Mouse (Mus musculus): ENCODE measurements at regions not wholly inside any gene's neighbourhood (a gene's known extent, or its start where the extent isn't known, plus 50 kb on each side); places are given as distances from the start of the nearest gene placed in this dataset.

DNA sequence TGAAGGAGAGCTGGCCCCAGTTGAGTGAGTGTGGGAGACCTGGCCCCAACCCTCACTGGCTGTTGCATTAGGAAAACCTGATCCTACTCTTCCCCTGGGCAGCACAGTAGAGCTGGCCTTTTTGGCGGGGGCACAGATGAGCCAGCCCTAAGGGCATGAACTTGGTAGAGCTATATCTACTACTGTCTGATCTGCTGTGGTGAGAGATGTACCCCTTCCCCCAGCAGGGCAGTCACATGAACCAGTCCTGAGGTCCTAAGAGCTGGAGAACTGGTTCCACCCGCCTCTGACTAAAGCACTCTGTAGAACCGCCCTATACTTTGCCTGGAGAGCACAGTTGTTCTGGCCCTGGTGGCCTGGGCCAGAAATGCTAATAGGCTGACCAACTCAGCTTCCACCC, 622.5 kb upstream of the Adamts5 start:
- Histone ChIP-seq H3K36me3 (ENCODE audit: control insufficient read depth, insufficient read depth) (no peaks in the 10 kb centered on the region), H3K27me3 (ENCODE audit: control insufficient read depth, insufficient read depth, insufficient read length) (no peaks in the 10 kb centered on the region), H3K4me3 (no peak overlapping the region), H3ac (ENCODE audit: control insufficient read depth, insufficient read length) (no peak overlapping the region), H3K79me2 (ENCODE audit: control insufficient read depth, insufficient read depth) (no peaks in the 10 kb centered on the region), H3K4me2 (ENCODE audit: low read depth) (no peak overlapping the region)
- TF ChIP-seq TCF3 (IDR thresholded peaks at IDR 0.05; ENCODE audit: insufficient read length, low read depth): no peak
- no peak for TF ChIP-seq POLR2A (IDR thresholded peaks at IDR 0.05; ENCODE audit: insufficient read length, low read depth)
- no peak for TF ChIP-seq CEBPB (IDR thresholded peaks at IDR 0.05; ENCODE audit: insufficient read depth, poor library complexity, severe bottlenecking)
- no peak for TF ChIP-seq SRF (IDR thresholded peaks at IDR 0.05; ENCODE audit: control insufficient read depth, insufficient read length, low read depth)
- no peak for TF ChIP-seq MYOD1 (IDR thresholded peaks at IDR 0.05; ENCODE audit: control insufficient read depth in 1 of 3, insufficient read length in 2 of 3, low read depth in 2 of 3)
- no peak for TF ChIP-seq MAX (IDR thresholded peaks at IDR 0.05; ENCODE audit: low read depth)
- no peak for TF ChIP-seq REST (IDR thresholded peaks at IDR 0.05; ENCODE audit: insufficient read depth, insufficient read length)
- TF ChIP-seq USF1 (IDR thresholded peaks at IDR 0.05; ENCODE audit: low read depth): no peak
- no peak for TF ChIP-seq E2F4 (IDR thresholded peaks at IDR 0.05; ENCODE audit: insufficient read depth)
- no peak for TF ChIP-seq TCF12 (IDR thresholded peaks at IDR 0.05; ENCODE audit: insufficient read depth, poor library complexity, severe bottlenecking)
- TF ChIP-seq POLR2AphosphoS2 (IDR thresholded peaks at IDR 0.05; ENCODE audit: insufficient read length, low read depth): no peak
- TF ChIP-seq MYOG (IDR thresholded peaks at IDR 0.05; ENCODE audit: control insufficient read depth in 1 of 3, insufficient read depth in 1 of 3, insufficient read length in 2 of 3, low read depth in 2 of 3): no peak

- Histone ChIP-seq H3K4me3 (no peak overlapping the region), H3K4me2 (ENCODE audit: low read depth) (no peak overlapping the region), H3K27me3 (ENCODE audit: control insufficient read depth, insufficient read depth, insufficient read length) (no peaks in the 10 kb centered on the region), H3K79me2 (ENCODE audit: control insufficient read depth, insufficient read depth) (no peaks in the 10 kb centered on the region), H3ac (ENCODE audit: control insufficient read depth, insufficient read length) (no peak overlapping the region), H3K36me3 (ENCODE audit: control insufficient read depth, insufficient read depth) (no peaks in the 10 kb centered on the region)
- TF ChIP-seq MYOG (IDR thresholded peaks at IDR 0.05; ENCODE audit: control insufficient read depth in 1 of 3, insufficient read depth in 1 of 3, insufficient read length in 2 of 3, low read depth in 2 of 3) (no peak), E2F4 (IDR thresholded peaks at IDR 0.05; ENCODE audit: insufficient read depth) (no peak), POLR2AphosphoS2 (IDR thresholded peaks at IDR 0.05; ENCODE audit: insufficient read length, low read depth) (no peak), SRF (IDR thresholded peaks at IDR 0.05; ENCODE audit: control insufficient read depth, insufficient read length, low read depth) (no peak), MYOD1 (IDR thresholded peaks at IDR 0.05; ENCODE audit: control insufficient read depth in 1 of 3, insufficient read length in 2 of 3, low read depth in 2 of 3) (no peak), USF1 (IDR thresholded peaks at IDR 0.05; ENCODE audit: low read depth) (no peak), CEBPB (IDR thresholded peaks at IDR 0.05; ENCODE audit: insufficient read depth, poor library complexity, severe bottlenecking) (no peak), MAX (IDR thresholded peaks at IDR 0.05; ENCODE audit: low read depth) (no peak), TCF12 (IDR thresholded peaks at IDR 0.05; ENCODE audit: insufficient read depth, poor library complexity, severe bottlenecking) (no peak), POLR2A (IDR thresholded peaks at IDR 0.05; ENCODE audit: insufficient read length, low read depth) (no peak), REST (IDR thresholded peaks at IDR 0.05; ENCODE audit: insufficient read depth, insufficient read length) (no peak), TCF3 (IDR thresholded peaks at IDR 0.05; ENCODE audit: insufficient read length, low read depth) (no peak)
These were observed 615.3 kb upstream of the Adamts5 start for GRCm38 (mm10) chr16:86516935-86517334.

- no peaks in the 10 kb centered on the region for H3K27me3 ChIP-seq (ENCODE audit: control insufficient read depth, insufficient read depth, insufficient read length)
- no peaks in the 10 kb centered on the region for H3K36me3 ChIP-seq (ENCODE audit: control insufficient read depth, insufficient read depth)
- no peak overlapping the region for H3ac ChIP-seq (ENCODE audit: control insufficient read depth, insufficient read length)
- no peaks in the 10 kb centered on the region for H3K79me2 ChIP-seq (ENCODE audit: control insufficient read depth, insufficient read depth)
- no peak overlapping the region for H3K4me3 ChIP-seq
- TF ChIP-seq MYOG (IDR thresholded peaks at IDR 0.05; ENCODE audit: control insufficient read depth in 1 of 3, insufficient read depth in 1 of 3, insufficient read length in 2 of 3, low read depth in 2 of 3) (no peak), TCF3 (IDR thresholded peaks at IDR 0.05; ENCODE audit: insufficient read length, low read depth) (no peak), E2F4 (IDR thresholded peaks at IDR 0.05; ENCODE audit: insufficient read depth) (no peak), TCF12 (IDR thresholded peaks at IDR 0.05; ENCODE audit: insufficient read depth, poor library complexity, severe bottlenecking) (no peak), MYOD1 (IDR thresholded peaks at IDR 0.05; ENCODE audit: control insufficient read depth in 1 of 3, insufficient read length in 2 of 3, low read depth in 2 of 3) (no peak), POLR2AphosphoS2 (IDR thresholded peaks at IDR 0.05; ENCODE audit: insufficient read length, low read depth) (no peak), REST (IDR thresholded peaks at IDR 0.05; ENCODE audit: insufficient read depth, insufficient read length) (no peak), MAX (IDR thresholded peaks at IDR 0.05; ENCODE audit: low read depth) (no peak), POLR2A (IDR thresholded peaks at IDR 0.05; ENCODE audit: insufficient read length, low read depth) (no peak), SRF (IDR thresholded peaks at IDR 0.05; ENCODE audit: control insufficient read depth, insufficient read length, low read depth) (no peak)
- peak overlapping the region; percentile 0 for H3K4me2 ChIP-seq (ENCODE audit: low read depth)
These were observed 614.5 kb upstream of the Adamts5 start for GRCm38 (mm10) chr16:86516144-86516543.

DNA sequence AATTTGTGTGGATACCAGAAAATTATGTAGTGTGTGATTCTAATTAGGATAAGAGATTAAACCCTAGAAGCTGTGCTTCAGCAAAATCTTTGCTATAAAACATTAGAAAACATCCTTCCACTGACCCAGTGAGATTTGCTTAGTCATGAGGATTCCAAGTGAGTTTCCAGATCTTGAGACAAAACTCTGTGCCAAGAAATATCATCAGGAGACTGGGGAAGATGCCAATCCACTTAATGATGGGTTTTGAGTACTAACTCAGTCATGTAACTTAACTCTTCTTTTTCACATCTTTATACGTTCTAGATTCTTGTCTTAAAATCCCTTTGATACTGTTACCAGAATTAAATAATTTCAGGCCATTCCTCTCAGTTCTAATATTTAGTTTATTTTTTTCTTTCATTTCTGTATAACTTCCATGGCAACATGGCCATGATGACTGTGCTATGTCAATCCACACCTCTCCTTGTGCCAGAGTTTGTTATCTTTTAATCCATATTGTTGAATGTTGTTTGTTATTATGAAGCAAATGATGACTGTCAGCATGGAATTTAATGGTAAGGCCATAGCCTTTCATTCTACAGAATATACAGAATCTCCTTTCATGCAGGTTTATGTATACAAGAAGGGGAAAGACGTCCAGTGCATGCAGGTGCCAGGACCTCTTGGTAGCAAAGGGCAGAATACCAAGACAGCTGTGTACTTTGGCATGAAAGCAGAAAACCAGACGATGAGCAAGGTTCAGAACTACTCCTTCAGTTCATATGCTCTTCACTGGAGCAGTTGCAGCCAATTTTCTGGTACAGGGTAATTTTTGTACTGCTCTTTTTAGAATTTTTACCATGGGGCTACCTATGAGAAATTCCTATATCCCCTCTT, 599.7 kb upstream of the Adamts5 start:
- TF ChIP-seq USF1 (IDR thresholded peaks at IDR 0.05; ENCODE audit: low read depth) (no peak), MAX (IDR thresholded peaks at IDR 0.05; ENCODE audit: low read depth) (no peak), POLR2A (IDR thresholded peaks at IDR 0.05; ENCODE audit: insufficient read length, low read depth) (no peak), CEBPB (IDR thresholded peaks at IDR 0.05; ENCODE audit: insufficient read depth, poor library complexity, severe bottlenecking) (no peak), POLR2AphosphoS2 (IDR thresholded peaks at IDR 0.05; ENCODE audit: insufficient read length, low read depth) (no peak), TCF12 (IDR thresholded peaks at IDR 0.05; ENCODE audit: insufficient read depth, poor library complexity, severe bottlenecking) (no peak), TCF3 (IDR thresholded peaks at IDR 0.05; ENCODE audit: insufficient read length, low read depth) (no peak), REST (IDR thresholded peaks at IDR 0.05; ENCODE audit: insufficient read depth, insufficient read length) (no peak), MYOG (IDR thresholded peaks at IDR 0.05; ENCODE audit: control insufficient read depth in 1 of 3, insufficient read depth in 1 of 3, insufficient read length in 2 of 3, low read depth in 2 of 3) (no peak), SRF (IDR thresholded peaks at IDR 0.05; ENCODE audit: control insufficient read depth, insufficient read length, low read depth) (no peak), E2F4 (IDR thresholded peaks at IDR 0.05; ENCODE audit: insufficient read depth) (no peak)
- no peak overlapping the region for H3K4me2 ChIP-seq (ENCODE audit: low read depth)
- H3K79me2 ChIP-seq (ENCODE audit: control insufficient read depth, insufficient read depth): no peaks in the 10 kb centered on the region
- no peaks in the 10 kb centered on the region for H3K36me3 ChIP-seq (ENCODE audit: control insufficient read depth, insufficient read depth)
- H3K4me3 ChIP-seq: no peak overlapping the region
- H3ac ChIP-seq (ENCODE audit: control insufficient read depth, insufficient read length): no peak overlapping the region
- no peaks in the 10 kb centered on the region for H3K27me3 ChIP-seq (ENCODE audit: control insufficient read depth, insufficient read depth, insufficient read length)

Measured in myocyte (in vitro differentiated cells).